Mouse (Mus musculus): Measurements from ENCODE around the gene Clip2.
A peak's percentile ranks its signal among the peaks of the same experiment; 100 is the strongest.
"Not testable (repeated sequence)": the region's sequence is repeated elsewhere in the genome, so short reads cannot be mapped to it uniquely, and the experiment has no call there.

The Clip2 gene

DNA sequence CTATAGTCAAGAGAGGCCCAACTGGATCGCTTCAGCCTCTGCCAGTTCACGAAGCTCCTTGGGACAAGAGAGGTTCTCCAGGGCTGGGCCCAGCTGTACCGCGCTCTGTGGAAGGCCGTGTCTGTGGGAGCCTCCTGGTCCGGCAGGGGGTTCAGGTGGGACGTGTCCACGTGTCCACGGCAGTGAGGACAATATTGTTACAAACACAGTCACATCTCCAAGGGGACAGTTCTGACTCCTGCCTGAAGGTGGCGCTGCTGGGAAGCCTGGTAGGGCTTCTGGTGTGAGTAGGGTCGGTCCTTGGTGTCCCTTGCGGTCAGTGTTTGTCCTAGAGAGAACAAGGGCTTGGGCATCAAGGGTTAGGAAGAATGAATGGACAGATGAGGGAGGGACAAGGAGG lies 61.8 kb downstream of the Clip2 start:
- DNase-seq (ENCODE audit: low read depth, low spot score): peak; percentile 53

DNA sequence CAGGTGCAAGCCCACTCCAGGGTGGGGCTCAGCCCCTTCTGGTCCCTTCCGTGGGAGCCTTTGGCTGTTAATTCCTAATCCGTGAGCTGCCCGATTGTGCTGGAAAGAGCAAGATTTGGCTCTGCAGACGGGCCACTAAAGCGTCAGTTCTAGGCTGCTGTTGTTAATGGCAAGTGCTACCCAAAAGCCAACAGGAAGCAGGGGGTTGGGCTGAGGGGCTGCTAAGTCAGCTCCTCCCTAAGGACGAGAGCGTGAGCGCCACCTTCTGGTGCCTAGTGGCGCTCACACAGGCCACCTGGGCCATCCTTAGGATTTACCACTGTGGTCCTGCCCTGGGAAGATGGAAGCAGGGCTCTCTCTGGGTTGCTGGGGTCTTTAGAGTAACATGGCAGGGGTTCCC lies 62.7 kb downstream of the Clip2 start:
- peak; percentile 93 for DNase-seq (ENCODE audit: low read depth, low spot score)

DNA sequence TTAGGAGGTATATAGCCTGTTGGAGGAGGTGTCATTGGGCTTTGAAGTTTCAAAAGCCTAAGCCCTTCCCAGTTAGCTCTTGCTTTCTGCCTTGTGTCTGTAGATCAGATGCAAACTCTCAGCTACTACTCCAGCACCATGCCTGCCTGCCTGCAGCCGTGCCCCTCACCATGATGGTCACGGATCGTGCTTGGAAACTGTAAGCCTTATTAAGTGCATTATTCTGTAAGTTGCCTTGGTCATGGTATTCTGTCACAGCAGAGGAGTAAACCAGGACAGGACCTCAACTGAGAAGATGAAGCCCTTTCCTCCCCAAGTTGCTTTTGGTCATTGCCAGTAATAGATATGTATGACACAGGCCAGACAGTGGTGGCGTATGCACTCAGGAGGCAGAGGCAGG lies 63.6 kb downstream of the Clip2 start:
- DNase-seq (ENCODE audit: low read depth, low spot score): no peak

DNA sequence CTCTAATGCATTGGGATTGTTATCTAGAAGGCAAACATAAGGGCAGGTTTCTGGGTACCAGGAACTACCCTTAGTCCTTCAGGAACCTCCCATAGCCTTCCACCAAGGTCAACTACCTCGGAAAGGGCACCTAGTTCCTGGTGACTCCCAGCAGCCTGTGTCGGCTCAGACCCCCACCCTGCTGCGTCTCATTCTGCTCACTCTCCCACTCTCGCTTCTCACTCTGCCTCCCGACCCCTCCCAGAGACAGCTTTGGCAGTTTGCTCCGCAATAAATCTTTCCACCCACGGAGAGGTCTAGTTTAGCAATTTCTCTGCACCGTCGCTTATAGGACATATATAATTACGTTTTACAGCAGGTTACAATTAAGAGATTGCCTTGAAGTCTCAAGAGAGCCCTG lies 64.2 kb downstream of the Clip2 start:
- DNase-seq (ENCODE audit: low read depth, low spot score): no peak

DNA sequence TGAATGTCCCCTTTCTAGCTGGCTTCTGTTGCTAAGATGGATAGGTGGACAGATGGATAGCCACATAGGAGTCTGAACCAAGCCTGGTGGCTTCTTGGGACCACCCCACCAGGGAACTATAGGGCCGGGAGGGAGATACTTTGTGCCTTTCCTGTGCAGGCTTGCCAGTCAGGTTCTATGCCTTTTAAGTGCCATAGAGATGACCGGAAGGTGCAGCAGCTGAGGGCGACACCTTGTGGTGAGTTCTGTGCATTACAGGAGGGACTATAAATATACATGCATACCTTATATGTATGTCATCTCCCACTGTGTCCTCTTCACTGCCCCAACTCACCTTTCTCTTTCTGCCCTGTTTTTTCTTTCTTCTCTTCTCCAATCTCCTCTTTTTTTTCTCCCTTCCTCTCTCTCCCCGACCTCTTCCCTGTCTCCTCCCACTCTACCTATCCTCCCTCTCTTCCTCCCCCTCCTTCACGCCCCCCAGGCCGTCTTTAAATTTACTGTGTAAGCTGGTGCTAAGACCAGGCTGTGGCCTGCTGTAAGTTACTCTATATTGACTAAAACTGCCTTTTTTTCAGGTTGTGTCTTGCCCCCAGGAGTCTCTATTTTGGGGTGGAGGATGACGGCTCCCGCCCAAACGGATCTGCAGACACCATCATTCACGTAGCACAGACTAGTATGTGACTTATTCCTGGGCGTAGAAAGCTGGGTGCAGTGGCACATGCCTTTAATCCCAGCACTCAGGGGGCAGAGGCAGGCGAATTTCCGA lies 66.2 kb downstream of the Clip2 start:
- peak; percentile 88 for DNase-seq (ENCODE audit: low read depth, low spot score)

DNA sequence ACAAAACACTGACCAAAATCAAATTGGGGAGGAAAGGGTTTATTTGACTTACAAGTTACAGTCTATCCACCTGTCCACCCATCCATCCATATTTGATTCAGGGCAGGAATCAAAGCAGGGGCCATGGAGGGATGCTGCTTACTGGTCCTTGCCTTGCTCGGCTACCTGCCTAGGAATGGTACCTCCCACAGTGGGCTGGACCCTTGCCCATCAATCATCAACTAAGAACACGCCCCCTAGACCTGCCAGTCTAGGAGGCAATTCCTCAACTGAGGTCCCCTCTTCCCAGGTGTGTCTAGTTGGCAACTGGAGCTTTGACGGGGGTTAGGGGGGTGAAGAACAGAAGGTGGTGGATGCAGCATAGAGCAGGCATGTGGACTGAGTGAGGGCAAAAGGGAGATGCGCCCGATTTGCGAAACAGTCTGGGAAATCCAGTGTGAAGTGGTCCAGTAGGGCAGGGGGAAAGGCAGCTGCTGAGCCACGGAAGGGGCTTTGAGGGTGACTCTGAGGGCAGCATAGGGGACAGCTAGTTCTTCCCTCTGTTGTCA lies 67.0 kb downstream of the Clip2 start:
- DNase-seq (ENCODE audit: low read depth, low spot score): peak; percentile 41

DNA sequence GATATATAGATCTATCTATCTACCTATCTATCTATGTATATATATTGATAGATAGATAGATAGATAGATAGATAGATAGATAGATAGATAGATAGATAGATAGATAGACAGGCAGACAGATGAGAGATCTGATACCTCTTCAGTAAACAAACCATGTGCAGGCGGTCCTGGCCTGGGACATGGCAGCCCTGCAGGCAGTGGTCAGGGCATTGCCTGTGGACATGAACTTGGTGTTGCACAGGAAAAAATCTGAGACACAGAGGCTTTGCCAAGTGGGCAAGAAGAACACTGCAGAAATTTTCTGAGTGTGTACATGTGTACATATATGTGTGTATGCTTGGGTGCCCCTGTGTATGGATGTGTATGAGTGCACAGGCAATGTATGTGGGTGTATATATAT lies 68.9 kb downstream of the Clip2 start:
- no peak for DNase-seq (ENCODE audit: low read depth, low spot score)

DNA sequence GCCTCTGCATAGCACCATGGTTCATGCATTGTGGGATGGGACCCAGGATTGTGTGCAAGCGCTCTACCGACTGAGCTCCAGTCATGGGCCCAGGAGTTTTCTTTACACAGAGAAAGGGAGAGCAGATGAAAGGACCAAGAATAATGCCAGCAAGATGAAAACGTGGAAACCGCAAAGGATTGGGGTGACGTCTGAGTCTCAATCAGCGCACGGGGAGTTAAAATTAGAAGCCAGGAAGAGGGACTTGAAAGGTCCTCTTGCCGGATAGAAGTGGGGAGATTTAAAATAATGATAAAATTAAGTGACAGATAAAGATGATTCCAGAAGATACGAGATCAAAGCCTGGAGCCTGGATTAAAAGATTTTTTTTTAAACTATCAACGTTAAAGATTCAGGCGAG lies 69.9 kb downstream of the Clip2 start:
- DNase-seq (ENCODE audit: low read depth, low spot score): no peak

DNA sequence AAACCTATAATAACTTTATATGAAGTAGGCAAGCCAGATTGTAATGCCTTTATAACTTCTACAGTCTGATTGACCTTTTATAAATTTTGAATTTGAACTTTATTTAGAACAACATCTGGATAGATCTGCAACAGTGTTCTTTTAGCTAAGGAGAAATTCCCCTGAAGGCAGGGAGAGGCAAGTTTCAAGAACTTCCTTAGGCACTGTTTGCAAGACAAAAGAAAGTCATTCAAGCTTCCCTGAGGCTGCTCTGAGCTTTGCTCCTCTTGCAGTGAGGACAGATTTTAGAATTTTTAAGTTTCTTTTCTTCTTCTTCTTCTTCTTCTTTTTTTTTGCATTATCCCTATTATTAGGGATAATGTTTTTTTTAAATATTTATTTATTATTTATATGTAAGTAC lies 73.3 kb downstream of the Clip2 start:
- DNase-seq (ENCODE audit: low read depth, low spot score): peak; percentile 69

DNA sequence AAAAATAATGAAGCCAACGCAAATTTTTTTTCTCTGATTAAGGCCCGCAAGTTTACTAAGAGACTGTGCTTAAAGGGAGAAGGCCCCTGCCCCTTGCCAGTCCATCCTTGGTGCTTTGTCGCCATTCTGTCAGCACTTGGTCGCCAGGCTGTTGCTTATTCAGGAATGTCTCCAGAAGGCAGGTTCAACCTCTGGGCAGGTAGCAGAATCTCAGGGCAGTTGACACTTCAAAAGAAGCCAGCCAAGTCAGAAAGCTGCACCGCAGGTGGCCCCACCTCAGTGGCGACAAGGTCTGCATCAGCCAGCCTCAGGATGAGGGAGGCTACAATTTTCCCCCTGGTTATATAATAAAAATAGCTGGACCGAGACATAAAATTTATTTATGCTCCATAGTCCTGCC lies 76.5 kb downstream of the Clip2 start:
- DNase-seq (ENCODE audit: low read depth, low spot score): not testable (repeated sequence)

DNA sequence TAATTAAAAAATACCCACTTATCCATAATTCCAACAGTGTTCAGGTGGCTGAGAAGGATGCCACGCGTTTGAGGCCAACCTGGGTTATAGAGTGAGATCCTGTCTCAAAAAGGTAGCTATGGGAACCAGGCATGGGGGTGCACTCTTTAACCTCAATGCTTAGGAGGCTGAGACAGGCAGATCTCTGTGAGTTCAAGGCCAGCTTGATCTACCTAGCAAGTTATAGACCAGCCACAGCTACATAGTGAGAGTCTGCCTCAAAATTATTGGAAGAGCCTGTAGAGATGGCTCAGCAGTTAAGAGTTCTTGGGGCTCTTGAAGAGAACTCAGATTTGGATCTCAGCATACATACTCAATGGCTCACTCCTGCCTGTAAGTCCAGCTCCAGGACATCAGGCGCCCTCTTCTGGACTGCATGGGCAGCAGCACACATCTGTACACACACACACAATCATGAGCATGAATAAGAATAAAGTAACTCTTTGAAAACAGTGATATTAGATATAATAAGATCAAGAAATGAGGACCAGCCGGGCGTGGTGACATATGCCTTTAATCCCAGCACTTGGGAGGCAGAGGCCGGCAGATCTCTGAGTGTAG lies 77.1 kb downstream of the Clip2 start:
- DNase-seq (ENCODE audit: low read depth, low spot score): no peak

DNA sequence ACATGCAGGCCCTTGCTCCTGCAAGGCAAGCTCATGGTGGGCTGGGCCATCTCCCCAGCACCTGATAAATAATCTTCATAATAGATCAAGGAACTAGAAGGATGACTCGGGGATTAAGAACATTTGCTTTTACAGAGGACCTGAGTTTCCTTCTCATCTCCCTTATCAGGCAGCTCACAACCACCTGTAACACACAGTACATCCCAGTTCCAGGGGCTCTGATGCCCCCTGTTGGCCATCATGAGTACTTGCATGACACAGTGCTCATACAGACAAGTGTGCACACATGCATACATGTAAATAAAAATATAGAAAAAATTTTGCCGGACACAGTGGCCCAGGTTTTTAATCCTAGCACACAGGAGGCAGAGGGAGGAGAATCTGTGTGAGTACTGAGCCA lies 78.3 kb downstream of the Clip2 start:
- DNase-seq (ENCODE audit: low read depth, low spot score): peak; percentile 50

DNA sequence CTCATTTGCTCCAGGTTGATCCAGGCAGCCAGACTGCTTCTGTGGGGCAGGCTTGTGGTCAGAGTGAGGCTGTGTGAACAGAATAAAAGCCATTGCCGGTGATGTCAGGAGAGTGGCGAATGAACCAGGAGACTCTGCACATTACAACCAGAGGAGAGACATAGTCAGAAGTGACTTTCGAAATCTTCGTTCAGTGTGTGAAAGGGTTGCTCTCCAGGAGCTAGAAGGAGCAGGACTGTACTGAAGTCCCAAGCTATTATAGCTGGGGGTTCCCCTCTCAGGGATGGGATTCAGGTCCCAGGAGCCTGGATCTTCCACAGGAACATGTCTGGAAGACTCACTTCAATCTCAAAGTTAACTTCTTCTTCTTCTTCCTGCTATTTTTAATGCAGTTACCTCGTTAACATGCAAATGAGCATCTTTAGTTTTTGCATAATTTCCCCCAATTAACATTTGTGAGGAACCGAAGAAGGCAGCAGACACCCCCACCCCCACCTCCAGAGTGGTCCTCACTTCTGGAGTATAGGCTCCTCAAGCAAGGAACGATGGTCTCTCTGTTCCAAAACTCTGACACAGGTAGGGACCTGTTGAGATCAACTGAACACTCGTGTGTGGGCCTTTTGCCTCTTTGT lies 81.6 kb downstream of the Clip2 start:
- no peak for DNase-seq (ENCODE audit: low read depth, low spot score)

DNA sequence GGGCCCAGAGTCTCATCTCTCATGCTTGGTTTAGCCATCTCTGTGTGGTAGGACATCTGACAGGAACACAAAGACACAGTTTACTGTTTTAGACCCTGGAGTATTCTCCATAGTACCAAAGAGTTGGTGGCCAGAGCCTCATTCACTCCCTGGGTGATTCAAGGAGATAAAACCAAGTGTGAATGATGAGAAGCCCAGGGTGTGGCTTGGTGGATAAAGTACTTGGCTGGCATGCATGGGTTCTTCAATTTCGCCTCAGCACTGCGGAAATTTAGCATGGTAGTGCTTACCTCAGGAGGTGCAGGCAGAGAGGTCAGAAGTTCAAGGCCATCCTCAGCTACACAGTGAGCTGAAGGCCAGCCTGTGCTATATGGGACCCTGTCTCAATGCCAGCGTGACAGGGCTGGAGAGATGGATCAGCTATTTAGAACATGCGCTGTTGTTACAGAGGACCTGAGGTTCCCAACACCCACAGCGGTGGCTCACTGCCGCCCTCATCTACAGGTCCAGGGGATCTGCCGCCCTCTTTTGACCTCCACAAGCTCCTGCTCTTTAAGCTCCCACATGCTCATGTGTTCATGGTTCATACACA lies 82.6 kb downstream of the Clip2 start:
- DNase-seq (ENCODE audit: low read depth, low spot score): no peak

DNA sequence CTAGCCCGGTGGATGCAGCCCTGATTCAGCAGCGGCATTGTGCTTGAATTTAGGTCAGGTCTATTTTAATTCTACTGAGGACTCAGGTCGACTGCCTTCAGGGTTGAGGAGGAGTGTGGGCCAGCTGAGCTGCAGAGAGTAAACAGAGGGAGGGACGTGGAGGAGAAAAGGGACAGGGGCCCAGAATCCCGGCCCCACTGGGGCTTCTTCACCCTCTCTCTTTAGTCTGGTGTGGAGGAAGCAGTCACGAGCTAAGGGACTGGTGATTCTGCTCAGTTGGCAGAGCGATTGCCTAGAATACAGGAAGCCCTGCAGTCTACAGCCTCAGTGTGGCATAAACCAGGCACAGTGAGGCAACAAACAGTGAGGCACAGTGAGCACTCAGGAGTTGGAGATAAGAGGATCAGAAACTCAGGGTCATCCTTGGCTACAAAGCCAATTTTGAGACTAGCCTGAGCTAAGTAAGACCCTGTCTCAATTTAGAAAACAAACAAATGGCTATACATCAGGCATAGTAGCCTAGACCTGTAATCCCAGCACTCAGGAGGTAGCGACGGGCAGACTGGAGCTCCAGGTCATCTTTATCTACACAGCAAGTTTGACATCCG lies 84.0 kb downstream of the Clip2 start:
- no peak for DNase-seq (ENCODE audit: low read depth, low spot score)

DNA sequence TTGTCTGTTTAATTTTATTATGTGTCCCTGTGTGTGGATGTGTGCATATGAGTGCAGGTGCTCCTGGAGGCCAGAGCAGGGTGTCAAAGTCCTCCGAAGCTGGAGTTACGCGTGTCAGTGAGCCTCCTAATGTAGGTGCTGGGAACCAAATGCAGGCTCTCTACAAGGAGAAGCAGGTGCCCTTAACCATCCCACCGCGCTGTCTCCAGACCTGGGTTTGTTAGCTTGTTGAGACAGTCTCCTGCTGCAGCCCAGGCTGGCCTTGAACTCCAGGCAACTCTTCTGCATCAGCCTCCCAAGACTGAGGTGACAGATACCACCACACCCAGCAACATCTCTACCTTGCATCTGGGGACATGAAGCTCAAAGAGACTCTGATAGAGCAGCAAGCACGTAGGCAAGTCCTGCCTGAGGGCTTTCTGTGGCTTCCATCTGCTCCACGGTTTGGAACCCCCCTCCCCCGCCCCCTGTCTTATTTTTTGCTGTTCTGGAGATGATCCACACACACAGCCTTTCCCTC lies 85.1 kb downstream of the Clip2 start:
- DNase-seq (ENCODE audit: low read depth, low spot score): peak; percentile 59

DNA sequence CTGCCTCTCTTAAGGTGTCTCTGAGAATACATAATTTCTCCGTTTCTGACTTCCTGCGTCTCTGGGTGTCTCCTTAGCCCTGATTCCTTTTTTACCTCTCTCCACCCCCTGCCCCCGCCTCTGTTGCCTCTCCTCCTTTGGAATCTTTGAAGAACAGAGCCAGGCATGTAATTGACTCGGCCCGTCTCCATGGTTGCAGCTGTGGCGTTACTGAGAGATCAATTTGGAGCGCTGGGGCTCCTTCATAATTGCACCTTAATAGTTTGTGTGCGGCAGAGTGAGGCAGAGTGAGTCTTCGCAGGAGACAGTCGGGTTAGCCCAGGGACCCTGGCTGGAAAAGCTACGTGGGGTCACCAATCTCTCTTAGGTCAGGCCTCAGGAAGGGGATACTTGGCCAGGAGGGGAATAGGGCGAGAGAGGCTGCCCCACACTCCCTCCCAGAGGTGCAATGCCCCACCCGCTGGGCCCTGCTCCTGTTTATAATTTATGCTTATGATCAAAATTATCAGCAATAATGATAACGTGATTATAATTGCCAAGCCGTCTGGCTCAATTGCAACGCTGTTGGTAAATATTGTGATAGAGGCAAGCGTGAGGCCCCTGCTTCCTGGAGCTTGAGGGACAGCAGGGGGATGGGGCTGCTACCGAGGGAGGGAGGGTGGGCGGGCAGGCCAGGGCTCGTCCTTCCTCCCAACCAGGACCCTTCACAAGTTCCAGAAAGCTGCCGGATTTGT lies 85.8 kb downstream of the Clip2 start:
- DNase-seq (ENCODE audit: low read depth, low spot score): no peak

DNA sequence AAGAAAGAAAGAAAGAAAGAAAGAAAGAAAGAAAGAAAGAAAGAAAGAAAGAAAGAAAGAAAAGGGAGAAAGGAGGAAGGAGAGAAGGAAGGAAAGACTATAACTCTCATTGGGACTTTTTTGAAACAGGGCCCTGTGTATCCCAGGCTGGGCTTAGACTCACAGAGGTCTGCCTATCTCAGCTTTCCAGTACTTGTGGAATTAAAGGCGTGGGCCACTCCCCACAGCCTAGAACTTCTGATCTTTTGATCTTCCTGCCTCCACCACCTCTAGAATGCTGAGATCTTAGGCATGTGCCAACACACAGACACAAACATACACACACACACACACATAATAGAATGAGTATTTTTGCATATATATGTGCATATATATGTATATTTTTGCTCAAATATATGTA lies 87.0 kb downstream of the Clip2 start:
- DNase-seq (ENCODE audit: low read depth, low spot score): no peak

DNA sequence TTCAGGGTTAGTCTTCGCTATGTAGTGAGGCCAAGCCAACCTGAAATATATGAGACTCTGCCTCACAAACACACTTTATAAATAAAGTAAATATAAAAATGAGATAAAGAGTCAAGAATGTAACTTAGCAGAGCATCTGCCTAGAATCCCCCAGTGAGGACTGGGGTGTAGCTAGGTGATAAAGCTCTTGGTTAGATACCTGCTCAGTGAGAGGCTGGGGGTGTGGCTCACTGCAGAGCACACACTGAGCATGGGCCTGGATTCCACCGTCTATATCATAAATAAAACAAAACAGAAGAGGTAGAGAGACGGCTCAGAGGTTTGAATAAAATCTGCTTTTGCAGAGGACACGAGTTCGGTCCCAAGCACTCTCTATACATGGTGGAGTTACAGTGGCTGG lies 88.0 kb downstream of the Clip2 start:
- DNase-seq (ENCODE audit: low read depth, low spot score): no peak

DNA sequence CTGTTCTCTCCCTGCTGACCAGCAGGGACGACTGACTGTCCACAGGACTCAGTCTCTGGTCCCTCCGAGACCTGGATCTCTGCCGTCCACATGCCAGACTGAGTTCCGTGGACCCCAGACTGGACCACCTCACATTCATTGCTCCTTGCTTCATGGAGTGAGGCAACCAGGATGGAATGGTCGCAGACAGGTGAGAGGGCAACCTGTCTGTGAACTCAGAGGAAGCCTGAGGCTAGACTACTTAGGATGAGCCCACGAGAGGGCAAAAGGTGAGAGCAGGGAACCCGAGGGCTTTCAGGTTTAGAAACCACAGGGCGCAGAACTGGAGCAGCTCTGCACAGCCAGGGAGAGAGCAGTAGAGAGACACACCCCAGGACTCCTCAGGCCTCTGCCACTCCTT lies 89.5 kb downstream of the Clip2 start:
- no peak for DNase-seq (ENCODE audit: low read depth, low spot score)

DNA sequence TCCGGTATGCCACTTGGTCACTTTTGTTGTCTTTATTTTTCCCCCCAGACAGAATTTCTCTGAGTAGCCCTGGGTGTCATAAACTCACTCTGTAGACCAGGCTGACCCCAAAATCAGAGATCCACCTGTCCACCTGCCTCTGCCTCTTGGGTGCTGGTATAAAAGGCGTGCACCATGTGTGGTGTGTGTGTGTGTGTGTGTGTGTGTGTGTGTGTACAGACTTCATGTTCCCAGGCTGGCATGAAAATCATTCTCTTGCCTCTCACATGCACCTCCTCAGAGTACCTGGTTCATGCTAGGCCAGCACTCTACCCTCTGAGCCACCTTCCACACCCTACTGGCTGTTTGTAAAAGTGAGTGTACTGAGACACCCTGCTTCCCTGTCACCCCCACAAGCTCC lies 89.9 kb downstream of the Clip2 start:
- DNase-seq (ENCODE audit: low read depth, low spot score): no peak

Measured in ES-CJ7 (cell line).